Mouse (Mus musculus): ENCODE data around the gene Add3. TPM values are rescaled to one million over a fixed set of nuclear protein-coding genes. Genes with fewer than 3 reads are reported as not detected.
A peak's percentile ranks its signal among the peaks of the same experiment; 100 is the strongest.

Gene Add3
- 95.8 and 110 TPM in 2 replicates for polyA plus RNA-seq (2012; rRNA removed)

- DNase-seq (ENCODE audit: low spot score) = peak; percentile 48
Observed at GRCm38 (mm10) chr19:53140044-53140803, at the start of gene Add3. Add3 (plus strand) TSS chr19:53140443.

DNA sequence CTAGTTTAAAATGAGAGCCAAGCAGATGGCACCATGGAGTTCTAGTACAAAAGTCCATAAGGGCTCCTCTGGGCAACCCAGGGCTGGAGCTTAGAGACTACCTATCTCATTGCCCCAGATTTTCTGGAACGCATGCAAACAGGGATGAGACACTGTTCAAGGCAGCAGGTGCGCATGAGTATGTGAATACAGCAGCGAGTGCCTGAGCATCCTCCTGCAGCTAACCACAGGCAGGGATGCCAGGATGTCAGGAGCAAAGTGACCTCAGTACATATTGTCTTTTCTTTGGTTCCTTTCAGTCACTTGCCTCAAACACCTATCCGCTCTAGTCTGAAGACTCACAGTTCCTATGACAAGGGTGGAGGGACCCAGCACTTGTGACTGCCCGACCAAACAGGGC, 49.6 kb upstream of the Add3 start:
- no peak for DNase-seq (ENCODE audit: low spot score)

- no peak for DNase-seq (ENCODE audit: low spot score)
Observed at GRCm38 (mm10) chr19:53092251-53092650, 48.0 kb upstream of the Add3 start.

- DNase-seq (ENCODE audit: low spot score) = no peak
Observed at GRCm38 (mm10) chr19:53093294-53093693, 46.9 kb upstream of the Add3 start.

- no peak for DNase-seq (ENCODE audit: low spot score)
Observed at GRCm38 (mm10) chr19:53094684-53095083, 45.6 kb upstream of the Add3 start.

GRCm38 (mm10) chr19:53101374-53102300, 38.6 kb upstream of the Add3 start:
- DNase-seq (ENCODE audit: low spot score) = no peak

DNA sequence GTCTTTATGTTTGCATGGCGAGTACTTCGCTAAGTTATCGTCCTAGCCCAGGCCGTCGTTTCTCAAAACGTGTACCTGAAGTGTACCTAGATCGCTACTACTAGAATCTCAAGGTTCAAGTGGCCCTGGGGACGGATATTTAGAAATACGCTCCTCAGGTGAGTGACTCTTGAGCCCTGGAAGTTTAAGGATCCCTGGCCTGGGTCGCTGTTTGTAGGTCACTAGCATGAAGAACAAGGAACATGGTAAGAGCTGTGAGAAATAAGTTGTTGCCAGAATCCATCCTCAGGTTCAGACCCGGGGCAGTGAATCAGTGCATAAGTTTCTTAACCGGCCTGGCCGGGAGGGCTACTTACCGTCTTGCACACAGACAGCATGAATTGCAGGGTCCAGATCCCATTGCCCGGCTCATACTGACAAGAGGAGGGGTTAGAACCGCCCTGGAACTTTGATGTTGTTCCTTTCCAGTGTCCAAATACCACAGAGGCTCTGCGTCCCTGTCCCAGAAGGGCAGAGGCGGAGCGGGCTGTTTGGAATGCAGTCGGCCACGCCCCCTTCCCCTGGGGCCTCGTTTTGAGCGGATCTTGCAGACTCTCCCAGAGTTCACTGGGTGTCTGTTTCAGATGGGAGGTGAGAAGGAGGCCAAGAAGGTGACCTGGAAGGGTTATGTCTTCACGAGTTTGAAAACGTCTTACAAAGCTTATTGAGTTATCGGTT, 34.7 kb upstream of the Add3 start:
- DNase-seq (ENCODE audit: low spot score) = peak; percentile 35

GRCm38 (mm10) chr19:53106952-53107351, 33.3 kb upstream of the Add3 start:
- no peak for DNase-seq (ENCODE audit: low spot score)

- no peak for DNase-seq (ENCODE audit: low spot score)
Observed at GRCm38 (mm10) chr19:53107361-53108247, 32.6 kb upstream of the Add3 start.

DNA sequence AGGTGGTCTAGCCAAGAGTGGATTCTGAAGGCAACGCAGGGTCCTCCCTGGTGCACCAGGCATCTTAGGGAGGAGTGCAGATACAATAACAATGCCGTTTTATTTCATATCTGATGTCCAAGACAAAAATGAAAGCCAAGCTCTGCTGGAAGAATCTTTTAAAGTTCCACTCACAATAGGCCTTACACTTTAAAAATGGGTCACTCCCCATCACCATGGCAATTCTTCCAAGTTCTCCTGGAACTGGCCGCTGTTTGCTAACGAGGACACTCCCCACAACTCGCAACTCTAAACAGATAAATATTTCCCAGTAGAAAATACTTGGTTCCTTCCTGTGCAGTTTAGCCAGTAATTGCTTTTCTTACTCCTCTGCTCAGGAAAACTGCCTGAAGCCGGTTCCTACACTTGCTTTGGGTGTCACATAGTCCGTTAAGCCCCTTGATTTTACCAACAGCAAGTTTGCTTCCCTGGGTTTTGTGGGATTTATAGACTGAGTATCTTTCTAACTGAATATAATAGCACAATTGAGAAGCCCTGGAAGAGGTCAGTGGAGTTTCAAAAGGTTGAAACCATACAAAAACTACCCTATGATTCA, 28.1 kb upstream of the Add3 start:
- DNase-seq (ENCODE audit: low spot score) = no peak

- no peak for DNase-seq (ENCODE audit: low spot score)
Observed at GRCm38 (mm10) chr19:53119255-53119795, 20.9 kb upstream of the Add3 start.

GRCm38 (mm10) chr19:53120483-53120882, 19.8 kb upstream of the Add3 start:
- no peak for DNase-seq (ENCODE audit: low spot score)

DNA sequence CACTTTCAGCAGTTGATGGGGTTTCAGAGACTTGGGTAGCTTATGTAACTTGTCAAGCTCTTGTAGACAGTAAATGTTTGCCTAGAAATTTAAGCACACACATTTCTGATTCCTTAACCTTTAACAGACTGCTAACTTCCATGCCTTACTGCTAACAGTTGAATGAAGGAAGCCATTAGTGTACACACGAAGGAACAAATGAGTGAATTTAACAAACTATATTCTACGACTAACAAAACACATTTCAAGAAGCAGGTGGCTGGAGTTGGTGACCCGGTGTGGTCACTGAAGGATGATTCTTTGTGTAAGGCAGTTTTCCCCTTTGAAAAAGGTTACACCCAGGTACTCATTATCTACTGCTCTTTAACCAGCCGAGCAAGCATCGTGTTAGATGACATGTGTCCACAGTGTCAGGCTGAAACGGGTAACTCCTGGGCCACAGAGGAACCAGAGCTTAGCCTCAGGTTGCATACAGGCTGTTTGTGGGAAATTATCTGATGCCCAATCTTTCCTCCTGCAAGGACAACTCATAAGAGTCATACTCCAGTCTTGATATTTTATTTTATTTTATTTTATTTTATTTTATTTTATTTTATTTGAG, 17.5 kb upstream of the Add3 start:
- no peak for DNase-seq (ENCODE audit: low spot score)

GRCm38 (mm10) chr19:53123301-53123700, 16.9 kb upstream of the Add3 start:
- no peak for DNase-seq (ENCODE audit: low spot score)

DNA sequence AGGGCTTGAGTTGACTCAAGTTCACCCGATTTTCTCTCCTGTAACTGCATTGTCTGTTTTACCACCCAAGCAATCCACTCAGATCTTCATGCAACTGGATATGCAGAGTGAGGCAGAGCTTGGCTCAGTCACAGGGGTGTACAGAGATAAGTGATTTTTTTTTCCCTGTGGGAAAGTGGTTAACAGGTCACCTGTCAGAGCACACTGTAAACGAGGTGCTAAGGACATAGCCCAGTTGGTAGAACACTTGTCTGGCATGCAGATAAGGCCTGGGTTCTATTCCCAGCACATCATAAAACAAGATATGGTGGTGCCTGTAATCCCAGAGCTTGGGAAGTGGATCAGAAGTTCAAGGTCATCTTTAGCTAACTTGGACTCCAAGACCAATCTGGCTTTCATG, 14.6 kb upstream of the Add3 start:
- DNase-seq (ENCODE audit: low spot score) = no peak

- no peak for DNase-seq (ENCODE audit: low spot score)
Observed at GRCm38 (mm10) chr19:53126546-53126945, 13.7 kb upstream of the Add3 start.

GRCm38 (mm10) chr19:53127320-53128291, 12.6 kb upstream of the Add3 start:
- peak; percentile 16 for DNase-seq (ENCODE audit: low spot score)

DNA sequence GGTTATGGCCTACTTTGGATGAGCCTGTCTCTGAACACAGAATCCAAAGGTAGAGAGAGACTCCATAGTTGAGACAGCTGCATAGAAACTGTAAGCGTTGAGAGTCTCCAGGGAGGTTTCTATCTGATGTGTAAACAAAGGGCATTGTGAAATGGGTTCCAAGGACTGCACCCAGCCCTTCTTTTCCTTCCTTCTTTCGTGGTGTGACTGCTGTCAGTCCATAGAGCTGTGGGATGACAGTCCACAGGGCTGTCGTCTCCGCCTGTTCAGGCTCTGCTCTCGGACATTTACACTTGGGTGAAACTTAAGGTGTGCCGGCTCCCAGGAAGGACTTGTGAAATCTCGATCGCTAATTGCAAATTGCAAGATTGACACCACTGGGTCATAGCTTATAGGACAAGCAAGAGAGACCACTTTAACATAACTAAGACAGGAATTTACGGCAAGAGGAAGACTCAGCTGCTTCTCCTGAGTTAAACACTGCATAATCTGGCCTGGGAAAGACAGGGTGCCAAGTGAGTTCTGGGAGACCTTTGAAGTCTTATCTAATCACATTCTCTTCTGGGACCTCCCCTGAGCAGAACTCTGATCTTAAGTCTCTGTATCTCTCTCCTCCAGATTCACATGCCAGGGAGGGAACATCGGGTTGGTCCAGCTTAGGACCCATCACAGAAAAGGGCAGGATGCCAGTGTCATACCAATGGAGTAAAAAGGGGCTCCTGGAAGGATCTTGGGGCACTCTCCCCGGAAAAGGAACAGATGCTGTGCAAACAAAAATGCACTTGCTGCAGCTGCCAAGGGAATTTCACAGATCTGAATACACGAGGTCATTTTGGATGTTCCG, 11.5 kb upstream of the Add3 start:
- peak; percentile 19 for DNase-seq (ENCODE audit: low spot score)
